Mouse (Mus musculus) stomach, embryonic 14.5 days (tissue): ENCODE data around the gene Hexim2. TPM values are rescaled to one million over a fixed set of nuclear protein-coding genes. Genes with fewer than 3 reads are reported as not detected.
A peak's percentile ranks its signal among the peaks of the same experiment; 100 is the strongest.

ENCODE experiments used
- ATAC-seq: fragments of 200-750 bp; cut with Nextera tagmentation; 2 replicates; pipeline ENCODE4 v1.8.0; 2017; ENCODE audit warnings: low read depth, moderate TSS enrichment; ENCODE audit not compliant: insufficient number of reproducible peaks, insufficient read depth, low FRiP score
- H3K27ac ChIP-seq: fragments of 300-500 bp; sonication (generic); 2 replicates; pipeline ENCODE4 v1.5.1; 2014; ENCODE audit warnings: mild to moderate bottlenecking, low read length, moderate library complexity, mixed read lengths
- H3K27me3 ChIP-seq: fragments of 300-500 bp; sonication (generic); 2 replicates; pipeline ENCODE4 v1.6.1; 2014; ENCODE audit warnings: low read length, control low read depth, mixed read lengths; ENCODE audit not compliant: control insufficient read depth, insufficient read depth
- H3K36me3 ChIP-seq: fragments of 300-500 bp; sonication (generic); 2 replicates; pipeline ENCODE4 v1.6.1; 2014; ENCODE audit warnings: mild to moderate bottlenecking, control low read depth, low read length, moderate library complexity, mixed read lengths; ENCODE audit not compliant: control insufficient read depth, insufficient read depth
- H3K4me1 ChIP-seq: fragments of 300-500 bp; sonication (generic); 2 replicates; pipeline ENCODE4 v1.6.1; 2014; ENCODE audit warnings: low read length, control low read depth, mixed read lengths; ENCODE audit not compliant: control insufficient read depth, insufficient read depth
- H3K4me2 ChIP-seq: fragments of 300-500 bp; sonication (generic); replicated peaks from 2 replicates; pipeline ENCODE4 v1.6.1; 2014; ENCODE audit warnings: low read depth, low read length, control low read depth
- H3K4me3 ChIP-seq: fragments of 300-500 bp; sonication (generic); 2 replicates; pipeline ENCODE4 v1.5.1; 2014; ENCODE audit warnings: low read depth, low read length, control low read depth
- H3K9ac ChIP-seq: fragments of 300-500 bp; sonication (generic); replicated peaks from 2 replicates; pipeline ENCODE4 v1.6.1; 2014; ENCODE audit warnings: low read depth, mild to moderate bottlenecking, control low read depth, low read length, moderate library complexity, mixed read lengths
- H3K9me3 ChIP-seq: fragments of 300-500 bp; sonication (generic); 2 replicates; pipeline ENCODE4 v1.6.1; 2016; ENCODE audit warnings: low read depth, low read length, control low read depth; ENCODE audit not compliant: control insufficient read depth
- WGBS: fragments of 180-500 bp; shearing (Covaris S2); extraction: QIAGEN DNeasy Blood & Tissue Kit; methylation state at CpG from one replicate; pipeline ENCODE4 v1.1.7; 2014; 5-methylcytosine and 5-hydroxymethylcytosine counted together
- polyA plus RNA-seq: library from polyadenylated mRNA; unstranded; fragments of >200 nt; fragmentation: Nextera tagmentation; extraction: Ambion mirVana; gene quantifications from 2 replicates; pipeline ENCODE4 v1.2.1, GENCODE M21; 2014

Gene Hexim2
- polyA plus RNA-seq, 1 experiment from 2014 or later, result 7.3 TPM

GRCm38 (mm10) chr11:103160738-103161137, 28.5 kb downstream of the Hexim2 start:
- Histone ChIP-seq H3K4me3 (no peak overlapping the region), H3K4me2 (no peak overlapping the region), H3K9me3 (no peaks in the 10 kb centered on the region), H3K4me1 (no peaks in the 10 kb centered on the region), H3K9ac (no peak overlapping the region), H3K27ac (no peak overlapping the region), H3K27me3 (no peaks in the 10 kb centered on the region), H3K36me3 (no peaks in the 10 kb centered on the region)
- ATAC-seq, result no peak
- WGBS, result 84% methylated on average over 11 of the region's 11 CpGs

GRCm38 (mm10) chr11:103161449-103161848, 29.2 kb downstream of the Hexim2 start:
- H3K4me2 ChIP-seq, result no peak overlapping the region
- H3K27me3 ChIP-seq, result no peaks in the 10 kb centered on the region
- H3K4me1 ChIP-seq, result no peaks in the 10 kb centered on the region
- no peak overlapping the region for H3K9ac ChIP-seq
- WGBS, result 69% methylated on average over 7 of the region's 7 CpGs
- no peaks in the 10 kb centered on the region for H3K36me3 ChIP-seq
- H3K9me3 ChIP-seq, result no peaks in the 10 kb centered on the region
- no peak overlapping the region for H3K27ac ChIP-seq
- ATAC-seq, result no peak
- H3K4me3 ChIP-seq, result no peak overlapping the region

DNA sequence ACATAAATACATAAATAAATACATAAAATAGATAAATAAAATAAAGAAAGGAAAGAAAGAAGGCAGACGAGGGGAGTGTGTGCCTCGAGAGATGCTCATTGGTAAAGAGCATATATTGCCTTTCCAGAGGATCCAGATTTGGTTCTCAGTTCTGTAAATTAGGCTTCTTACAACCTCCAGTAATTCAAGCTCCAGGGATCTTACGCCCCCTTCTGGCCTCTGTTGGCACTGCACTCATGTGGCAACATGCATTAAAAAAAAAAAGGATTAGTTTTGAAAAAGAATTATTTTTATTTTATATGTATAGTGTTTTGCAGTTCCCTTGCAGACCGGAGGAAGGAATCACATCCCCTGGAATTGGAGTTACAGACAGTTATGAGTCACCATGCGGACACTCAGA, 29.9 kb downstream of the Hexim2 start:
- Histone ChIP-seq H3K4me2 (no peak overlapping the region), H3K4me1 (no peaks in the 10 kb centered on the region), H3K9ac (no peak overlapping the region), H3K36me3 (no peaks in the 10 kb centered on the region), H3K27ac (no peak overlapping the region), H3K27me3 (no peaks in the 10 kb centered on the region), H3K9me3 (no peaks in the 10 kb centered on the region), H3K4me3 (no peak overlapping the region)
- ATAC-seq, result no peak
- WGBS, result 87% methylated on average over 5 of the region's 5 CpGs

DNA sequence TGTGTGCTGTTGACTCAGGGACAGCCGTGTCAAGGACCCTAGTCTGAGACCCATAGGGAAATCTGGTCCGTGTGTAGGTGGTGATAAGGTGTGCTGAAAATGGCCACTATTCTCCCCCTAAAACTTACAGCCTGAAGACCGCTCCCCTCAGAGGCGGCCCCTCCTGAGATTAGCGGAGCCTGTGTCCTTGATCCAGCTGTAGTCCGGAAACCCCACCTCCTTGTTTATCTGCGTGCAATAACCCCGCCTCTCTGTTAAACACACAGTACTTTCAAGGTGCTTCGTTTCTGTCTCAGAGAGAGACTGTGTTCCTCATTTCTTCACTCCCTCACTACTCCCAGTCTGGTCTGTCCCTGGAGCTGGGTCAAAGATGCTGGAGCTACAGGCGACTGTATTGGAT, 32.2 kb downstream of the Hexim2 start:
- Histone ChIP-seq H3K4me3 (no peak overlapping the region), H3K4me1 (no peaks in the 10 kb centered on the region), H3K36me3 (no peaks in the 10 kb centered on the region), H3K27ac (no peak overlapping the region), H3K27me3 (no peaks in the 10 kb centered on the region), H3K9me3 (no peaks in the 10 kb centered on the region), H3K9ac (no peak overlapping the region), H3K4me2 (no peak overlapping the region)
- ATAC-seq, result 0 out of 2 replicates have a peak, but pooled peaks have one; percentile 2
- 24% methylated on average over 10 of the region's 10 CpGs for WGBS

- H3K4me1 ChIP-seq, result 0 out of 2 replicates have a peak, but pooled peaks cover 5% of the 10 kb centered on the region
- H3K36me3 ChIP-seq, result no peaks in the 10 kb centered on the region
- WGBS, result 21% methylated on average over 9 of the region's 9 CpGs
- H3K9me3 ChIP-seq, result no peaks in the 10 kb centered on the region
- no peak overlapping the region for H3K4me2 ChIP-seq
- no peak overlapping the region for H3K27ac ChIP-seq
- peaks cover 31% of the 10 kb centered on the region; the same call in 1 of the 2 replicates for H3K27me3 ChIP-seq
- H3K9ac ChIP-seq, result no peak overlapping the region
- H3K4me3 ChIP-seq, result no peak overlapping the region
- ATAC-seq, result no peak
Measured at GRCm38 (mm10) chr11:103168690-103169390, 36.6 kb downstream of the Hexim2 start.

GRCm38 (mm10) chr11:103169664-103170063, 37.4 kb downstream of the Hexim2 start:
- Histone ChIP-seq H3K27me3 (peaks cover 31% of the 10 kb centered on the region; the same call in 1 of the 2 replicates), H3K4me3 (no peak overlapping the region), H3K27ac (no peak overlapping the region), H3K9me3 (no peaks in the 10 kb centered on the region), H3K36me3 (no peaks in the 10 kb centered on the region), H3K4me2 (no peak overlapping the region), H3K9ac (no peak overlapping the region), H3K4me1 (0 out of 2 replicates have a peak, but pooled peaks cover 5% of the 10 kb centered on the region)
- ATAC-seq, result no peak
- WGBS, result 80% methylated on average over 5 of the region's 5 CpGs

- H3K9me3 ChIP-seq, result no peaks in the 10 kb centered on the region
- H3K27ac ChIP-seq, result no peak overlapping the region
- peak overlapping the region; percentile 52; the same call in 1 of the 2 replicates for H3K4me3 ChIP-seq
- H3K9ac ChIP-seq, result no peak overlapping the region
- no peak for ATAC-seq
- H3K36me3 ChIP-seq, result no peaks in the 10 kb centered on the region
- 54% methylated on average over 3 of the region's 3 CpGs for WGBS
- H3K4me1 ChIP-seq, result 0 out of 2 replicates have a peak, but pooled peaks cover 5% of the 10 kb centered on the region
- H3K4me2 ChIP-seq, result peak overlapping the region; percentile 96; the same call in 1 of the 2 replicates
- H3K27me3 ChIP-seq, result peaks cover 31% of the 10 kb centered on the region; the same call in 1 of the 2 replicates
Measured at GRCm38 (mm10) chr11:103170111-103170493, 37.9 kb downstream of the Hexim2 start.

- WGBS, result under 1% methylated on average over 51 of the region's 84 CpGs
- ATAC-seq, result peak; percentile 3; the same call in 1 of the 2 replicates
- peak within 1 kb of the TSS; percentile 96 for H3K4me2 ChIP-seq
- H3K27me3 ChIP-seq, result peaks cover 31% of the 10 kb centered on the region; the same call in 1 of the 2 replicates
- H3K36me3 ChIP-seq, result no peaks in the 10 kb centered on the region
- peak within 1 kb of the TSS; percentile 50 for H3K9ac ChIP-seq
- no peak within 1 kb of the TSS for H3K27ac ChIP-seq
- no peaks in the 10 kb centered on the region for H3K9me3 ChIP-seq
- 0 out of 2 replicates have a peak, but pooled peaks cover 5% of the 10 kb centered on the region for H3K4me1 ChIP-seq
- peak within 1 kb of the TSS; percentile 52 for H3K4me3 ChIP-seq
Measured at GRCm38 (mm10) chr11:103170494-103171285, 38.5 kb downstream of the Hexim2 start, which contains the start of gene Fmnl1. Gene Fmnl1 (plus strand): TSS chr11:103171107.
